Mouse (Mus musculus) kidney, adult 11 months (tissue): ENCODE measurements around the gene D330045A20Rik.
"Not testable (repeated sequence)": the region's sequence is repeated elsewhere in the genome, so short reads cannot be mapped to it uniquely, and the experiment has no call there.

Source experiments
- DNase-seq: peaks from one replicate; pipeline ENCODE4 v3.0.0; 2022

The D330045A20Rik gene

GRCm38 (mm10) chrX:139583616-139584015, 103.4 kb downstream of the D330045A20Rik start:
- DNase-seq = no peak

GRCm38 (mm10) chrX:139586676-139587075, 106.5 kb downstream of the D330045A20Rik start:
- DNase-seq = not testable (repeated sequence)

- DNase-seq = peak; percentile 43
These were observed 116.2 kb downstream of the D330045A20Rik start for GRCm38 (mm10) chrX:139596404-139596803.
